ENCODE assay signal across 9 mouse cellular contexts in the genomic region with DNA sequence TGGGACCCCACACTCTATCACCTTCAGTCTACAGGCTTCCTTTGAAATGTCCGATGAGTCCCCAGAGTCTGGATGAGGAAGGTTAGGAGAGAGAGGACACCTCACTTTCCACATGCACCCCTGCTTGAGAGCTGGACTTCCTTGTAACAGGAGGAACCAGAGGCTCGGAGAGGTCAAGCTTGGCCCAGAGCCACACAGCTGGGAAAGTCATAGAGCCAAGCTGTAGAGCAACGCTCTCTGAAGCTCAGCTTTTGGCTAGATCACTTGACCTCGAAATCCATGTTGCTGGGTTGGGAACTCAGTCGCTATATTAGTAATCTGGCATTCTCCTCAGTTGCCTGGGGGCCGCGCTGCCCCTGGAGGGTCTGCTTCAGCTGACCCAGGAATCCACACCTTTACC. TPM values are rescaled to one million over a fixed set of nuclear protein-coding genes. Genes with fewer than 3 reads are reported as not detected.
A peak's percentile ranks its signal among the peaks of the same experiment; 100 is the strongest.
DNase-seq lines count a peak whose midpoint lies in the region.
"Had no signal": no experiment of that assay in that cellular context is flagged by ENCODE, and none has a peak within 500 bp of the region (broad histone marks: within the 10 kb centered on the region; RNA-seq: fewer than 3 reads in every experiment).

No protein-coding gene starts in this region.

- intact Hi-C loops in heart, postnatal 25 days (cut with DNase I) = loop anchor here (2.0 kb wide), 1 partner anchor 28 kb away; no protein-coding TSS in a partner anchor
- intact Hi-C loops in left cerebral cortex, postnatal 14 days (cut with DNase I) = no loop called here

- peak; percentile 83 for DNase-seq in adrenal gland, adult 2 months
- DNase-seq in adrenal gland, adult 18-20 months (ENCODE audit: low spot score in 2 of 2) = no peak
- peak; percentile 31 for DNase-seq in ovary, adult 18-20 months (ENCODE audit: low spot score)
- DNase-seq in ovary, postnatal 14 days (ENCODE audit: low spot score) = no peak
- DNase-seq in heart, postnatal 25 days (ENCODE audit: low spot score) = peak; percentile 72
- DNase-seq in testis, postnatal 14 days (ENCODE audit: low spot score) = peak; percentile 42
- no peak for DNase-seq in left cerebral cortex, postnatal 14 days (ENCODE audit: low spot score in 2 of 2)
- DNase-seq in urinary bladder, adult 18-20 months (ENCODE audit: low spot score in 2 of 2) = no peak
- DNase-seq: cerebellum, postnatal 36 days had no signal

RNA-seq across cellular contexts. Expression of gene Dusp1, which starts 14.9 kb away (rescaled TPM):
- 10 to 100 TPM; 33.5 to 67.7 TPM for total RNA-seq in adrenal gland, adult 2 months (2021)
- polyA plus RNA-seq in adrenal gland, adult 2 months (2012; rRNA removed) = 80.9 and 86.9 TPM in 2 replicates
- 10 to 100 TPM; 48.7 to 56.1 TPM for total RNA-seq in adrenal gland, adult 18-20 months (2021)
- total RNA-seq in heart, postnatal 25 days (2021) = 10 to 100 TPM; 44.8 to 66.4 TPM
- 10 to 100 TPM; 28.4 to 33.2 TPM for total RNA-seq in left cerebral cortex, postnatal 14 days (2021)

RNA-seq across cellular contexts. Expression of gene Ergic1, which starts 15.5 kb away (rescaled TPM):
- 100 to 1,000 TPM; 166 to 170 TPM for total RNA-seq in adrenal gland, adult 2 months (2021)
- 132 and 156 TPM in 2 replicates for polyA plus RNA-seq in adrenal gland, adult 2 months (2012; rRNA removed)
- 100 to 1,000 TPM; 159 to 166 TPM for total RNA-seq in adrenal gland, adult 18-20 months (2021)
- total RNA-seq in heart, postnatal 25 days (2021) = 10 to 100 TPM; 54.2 to 58.4 TPM
- total RNA-seq in left cerebral cortex, postnatal 14 days (2021) = 100 to 1,000 TPM; 180 to 195 TPM

Comparison
In these comparisons a context has a peak if more than half of its experiments do, and no peak if none do; other contexts are left out.
1. DNase-seq: peak in adrenal gland, adult 2 months (single experiment), ovary, adult 18-20 months (single experiment), heart, postnatal 25 days (single experiment) and testis, postnatal 14 days (single experiment); none in adrenal gland, adult 18-20 months (0 of 2), ovary, postnatal 14 days (single experiment), left cerebral cortex, postnatal 14 days (0 of 2) and urinary bladder, adult 18-20 months (0 of 2).